Mouse (Mus musculus) myocyte (in vitro differentiated cells): ENCODE measurements around the gene Nol4l.

Experiments
- E2F4 ChIP-seq: IDR thresholded peaks from one replicate; pipeline ENCODE4 v1.6.1; 2011; ENCODE audit warnings: mild to moderate bottlenecking, control low read depth, moderate library complexity; ENCODE audit not compliant: insufficient read depth
- MAX ChIP-seq: IDR thresholded peaks from one replicate; pipeline ENCODE4 v1.6.1; 2011; ENCODE audit warnings: low read depth, mild to moderate bottlenecking, control low read depth
- MYOD1 ChIP-seq, 3 experiments: IDR thresholded peaks; one replicate each; pipeline ENCODE4 v1.6.1; 2011; ENCODE audit warnings: control low read depth in 2 of 3, low read depth in 2 of 3, mild to moderate bottlenecking in 2 of 3, moderate library complexity in 1 of 3; ENCODE audit not compliant: insufficient read length in 2 of 3, control insufficient read depth in 1 of 3
- MYOG ChIP-seq, 3 experiments: IDR thresholded peaks; one replicate each; pipeline ENCODE4 v1.6.1; 2011; ENCODE audit warnings: control low read depth in 2 of 3, low read depth in 2 of 3, mild to moderate bottlenecking in 2 of 3; ENCODE audit not compliant: insufficient read length in 2 of 3, control insufficient read depth in 1 of 3, insufficient read depth in 1 of 3
- POLR2A ChIP-seq: IDR thresholded peaks from one replicate; pipeline ENCODE4 v1.6.1; 2011; ENCODE audit warnings: low read depth, mild to moderate bottlenecking, control low read depth, moderate library complexity; ENCODE audit not compliant: insufficient read length
- POLR2AphosphoS2 ChIP-seq: IDR thresholded peaks from one replicate; pipeline ENCODE4 v1.6.1; 2011; ENCODE audit warnings: low read depth, control low read depth; ENCODE audit not compliant: insufficient read length
- REST ChIP-seq: IDR thresholded peaks from one replicate; pipeline ENCODE4 v1.6.1; 2011; ENCODE audit warnings: mild to moderate bottlenecking, control low read depth, moderate library complexity; ENCODE audit not compliant: insufficient read depth, insufficient read length
- TCF12 ChIP-seq: IDR thresholded peaks from one replicate; pipeline ENCODE4 v1.6.1; 2011; ENCODE audit warnings: mild to moderate bottlenecking, control low read depth; ENCODE audit not compliant: poor library complexity, insufficient read depth, severe bottlenecking
- TCF3 ChIP-seq: IDR thresholded peaks from one replicate; pipeline ENCODE4 v1.6.1; 2011; ENCODE audit warnings: low read depth, control low read depth; ENCODE audit not compliant: insufficient read length
- USF1 ChIP-seq: IDR thresholded peaks from one replicate; pipeline ENCODE4 v1.6.1; 2011; ENCODE audit warnings: low read depth, mild to moderate bottlenecking, control low read depth, moderate library complexity

- TF ChIP-seq TCF12 (no peak), MYOD1 (IDR thresholded peaks at IDR 0.05; ENCODE audit: control insufficient read depth in 1 of 3, insufficient read length in 2 of 3, low read depth in 2 of 3) (no peak), POLR2A (no peak), MYOG (IDR thresholded peaks at IDR 0.05; ENCODE audit: control insufficient read depth in 1 of 3, insufficient read depth in 1 of 3, insufficient read length in 2 of 3, low read depth in 2 of 3) (no peak), POLR2AphosphoS2 (no peak), MAX (no peak), E2F4 (no peak), USF1 (no peak), TCF3 (no peak), REST (no peak)
Measured at GRCm38 (mm10) chr2:153543911-153544730, 14.3 kb upstream of the Nol4l start.
